Mouse (Mus musculus) NIH3T3 (cell line): Measurements from ENCODE around the gene Ednra.

Source experiments
- DNase-seq: peaks from one replicate; pipeline ENCODE4 v3.0.0-alpha.2; 2012; ENCODE audit warnings: low read depth

The Ednra gene

GRCm38 (mm10) chr8:77640093-77640839 lies 84.0 kb downstream of the Ednra start:
- no peak for DNase-seq

DNA sequence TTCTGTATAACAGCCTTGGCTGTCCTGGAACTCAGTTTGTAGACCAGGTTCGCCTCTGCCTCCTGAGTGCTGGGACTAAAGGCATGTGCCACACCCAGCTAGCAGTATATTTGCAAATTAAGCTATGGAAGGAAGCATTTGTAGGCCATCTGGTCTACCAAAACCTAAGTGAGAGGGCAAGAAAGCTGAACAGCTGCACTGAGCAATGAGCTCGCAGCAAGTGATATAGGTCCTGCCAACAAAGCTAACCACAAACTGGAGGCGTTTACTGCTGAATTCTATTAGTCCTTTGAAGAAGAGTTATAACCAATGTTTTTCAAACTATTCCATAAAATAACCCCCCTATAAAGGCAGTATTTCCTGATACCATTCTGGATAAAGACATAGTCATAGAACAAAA lies 86.7 kb downstream of the Ednra start:
- no peak for DNase-seq

DNA sequence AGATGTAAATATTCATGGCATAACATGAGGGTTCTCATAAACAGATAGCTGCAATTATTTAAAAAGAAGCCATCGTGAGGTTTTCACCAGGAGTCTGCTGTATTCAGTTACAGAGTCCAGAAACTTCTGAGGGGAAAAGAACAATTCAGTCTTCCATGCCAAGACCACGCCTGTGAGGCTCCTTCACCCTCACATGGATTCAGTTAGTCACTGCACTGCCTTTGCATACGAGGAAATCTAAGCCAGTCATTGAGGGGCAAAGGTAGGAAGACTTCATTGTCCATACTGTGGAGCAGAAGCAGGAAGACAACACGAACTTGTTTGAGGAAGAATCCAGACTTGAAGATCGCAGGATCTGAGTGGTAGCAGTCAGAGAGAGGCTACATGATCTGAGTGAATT lies 90.2 kb downstream of the Ednra start:
- peak; percentile 18 for DNase-seq

GRCm38 (mm10) chr8:77633211-77633610 lies 91.1 kb downstream of the Ednra start:
- peak; percentile 27 for DNase-seq

DNA sequence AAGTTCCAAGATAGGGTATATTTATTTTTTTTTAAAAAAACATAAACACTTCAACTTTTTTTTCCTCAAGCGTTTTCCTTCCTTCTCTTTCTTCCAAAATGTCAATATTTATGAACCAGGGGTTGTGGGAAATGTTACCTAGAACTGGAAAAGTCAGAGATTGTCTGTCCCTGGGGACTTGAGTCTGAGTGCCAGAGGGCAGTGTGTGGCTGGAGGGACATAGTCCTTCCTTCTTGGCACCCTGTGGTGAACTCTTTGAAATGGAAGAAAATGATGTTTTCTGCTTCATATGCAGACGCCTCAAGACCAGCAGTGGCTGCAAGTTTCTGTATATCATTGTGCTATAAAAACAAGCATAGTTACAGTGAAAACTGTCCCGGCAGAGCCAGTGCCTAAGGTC lies 93.6 kb downstream of the Ednra start:
- no peak for DNase-seq

DNA sequence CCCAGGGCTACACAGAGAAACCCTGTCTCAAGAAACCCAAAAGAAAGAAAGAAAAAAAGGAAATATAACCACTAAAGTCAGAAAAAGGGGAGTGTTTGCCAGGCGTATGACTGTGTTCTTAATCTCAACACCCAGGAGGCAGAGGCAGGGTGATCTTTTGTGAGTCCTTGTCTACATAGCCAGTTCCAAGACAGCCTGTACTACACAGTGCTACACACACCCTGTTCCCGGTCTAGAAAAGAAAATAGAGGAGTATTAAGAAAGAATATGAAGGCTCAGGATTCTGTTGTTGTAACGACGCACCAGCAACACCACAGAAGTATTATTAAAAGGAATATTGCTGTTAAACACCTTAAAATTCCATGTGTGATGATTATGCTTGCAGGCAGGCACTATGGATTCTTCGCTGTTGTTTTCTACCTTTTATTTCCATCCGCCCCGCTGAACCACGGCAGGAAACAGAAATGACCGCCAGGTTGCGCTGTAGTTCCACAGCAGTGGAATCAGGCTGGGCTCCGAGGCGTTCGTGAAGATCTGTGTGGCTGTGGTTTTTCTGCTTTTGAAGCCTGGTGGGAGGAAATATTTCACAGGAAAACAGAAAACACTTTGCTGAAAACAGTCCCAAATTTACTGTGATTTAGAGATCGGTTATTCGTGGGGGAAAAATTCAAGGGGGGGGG lies 94.3 kb downstream of the Ednra start:
- peak; percentile 90 for DNase-seq

- DNase-seq: no peak
Measured at GRCm38 (mm10) chr8:77623677-77624209, 100.5 kb downstream of the Ednra start.

GRCm38 (mm10) chr8:77617916-77618315 lies 106.3 kb downstream of the Ednra start:
- peak; percentile 78 for DNase-seq
